Mouse (Mus musculus) embryo, embryonic 10.5 days (tissue): ENCODE data around the gene Tmem125.
A peak's percentile ranks its signal among the peaks of the same experiment; 100 is the strongest.
"Not testable (repeated sequence)": the region's sequence is repeated elsewhere in the genome, so short reads cannot be mapped to it uniquely, and the experiment has no call there.

Experiments used
- DNase-seq: peaks from one replicate; pipeline ENCODE4 v3.0.0-alpha.2; 2015; ENCODE audit warnings: low spot score

Gene Tmem125

DNA sequence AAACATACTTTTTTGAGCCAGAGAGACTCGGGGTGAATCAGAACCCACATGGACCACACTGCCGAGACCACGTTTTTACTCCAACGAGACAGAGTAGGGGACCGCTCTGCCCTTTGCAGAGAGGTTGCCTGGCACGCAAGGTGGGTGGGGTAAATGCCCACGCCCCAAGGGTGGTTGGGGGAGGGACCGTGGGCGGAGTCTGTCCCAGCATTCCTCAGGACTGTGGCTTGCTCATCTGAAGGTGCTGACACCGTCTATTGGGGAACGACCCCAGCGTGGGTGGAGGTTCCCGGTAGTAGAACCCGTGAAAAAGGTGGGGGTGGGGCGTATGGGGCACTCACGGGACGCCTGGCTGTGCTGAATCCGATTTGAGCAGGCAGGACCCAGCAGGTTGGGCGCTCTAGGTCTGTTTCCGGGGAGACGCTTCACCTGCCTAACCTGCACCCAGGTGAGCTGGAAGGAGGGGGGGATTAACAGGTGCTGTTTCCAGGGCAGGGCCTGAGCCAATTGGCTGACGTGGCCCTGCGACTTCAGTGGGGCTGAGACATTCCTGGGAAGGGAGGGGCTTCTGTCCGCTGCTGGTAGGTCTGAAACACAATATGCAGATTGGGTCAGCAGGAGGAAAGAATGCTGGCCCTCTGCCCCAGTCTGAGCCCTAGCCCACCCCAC, at the start of gene Tmem125:
TSS of gene Tmem125 (minus strand) at position 453 of the 669 bp plus-strand sequence.
- DNase-seq: peak; percentile 36

DNA sequence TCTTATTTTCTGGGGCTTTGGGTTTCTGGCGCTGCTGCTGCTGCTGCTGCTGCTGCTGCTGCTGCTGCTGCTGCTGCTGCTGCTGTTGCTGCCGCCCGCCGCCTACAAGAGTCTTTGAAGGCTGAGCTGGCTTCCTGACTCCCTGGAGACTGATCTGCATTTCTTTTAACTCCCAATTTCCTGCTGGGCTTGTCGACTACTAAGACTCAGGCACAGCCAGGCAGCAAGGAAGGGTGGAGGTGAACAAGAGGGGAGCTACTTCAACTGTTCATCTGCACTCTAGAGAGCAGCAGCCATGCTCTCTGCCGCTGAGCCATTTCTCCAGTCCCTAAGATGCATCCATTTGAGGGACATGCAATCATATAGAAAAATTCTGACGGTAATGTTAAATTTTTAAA, 45.9 kb upstream of the Tmem125 start:
- DNase-seq: peak; percentile 50

DNA sequence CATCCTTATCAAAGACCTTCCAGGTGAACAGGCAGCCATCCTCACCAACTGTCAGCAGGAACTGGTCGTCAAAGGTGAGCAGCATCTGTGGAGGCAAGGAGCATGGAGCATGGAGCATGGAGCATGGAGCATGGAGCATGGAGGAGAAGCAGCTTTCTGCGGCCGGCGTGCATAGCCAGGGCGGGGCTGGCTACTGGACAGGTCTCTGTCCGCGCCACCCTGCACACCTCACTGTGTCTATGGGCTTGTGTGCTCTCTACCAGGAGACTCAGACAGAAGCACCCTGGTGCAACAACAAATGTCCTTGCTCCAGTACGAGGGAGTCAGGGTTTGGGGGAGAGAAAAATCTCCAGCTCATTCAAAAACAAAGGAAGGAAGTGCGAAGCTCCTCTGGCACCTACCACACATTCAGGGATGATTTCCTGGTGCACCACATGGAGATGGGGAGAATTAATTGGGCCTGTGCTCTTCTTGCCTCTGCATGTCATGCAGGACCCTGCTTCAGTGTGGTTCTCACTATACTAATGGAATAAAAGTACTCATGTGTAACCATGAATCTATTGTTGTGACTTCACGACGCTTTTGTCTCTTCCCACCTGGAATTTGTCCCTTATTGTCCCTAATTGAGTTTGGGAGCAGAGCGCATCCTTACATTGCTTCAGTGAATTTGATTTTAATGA, 45.3 kb upstream of the Tmem125 start:
- no peak for DNase-seq

DNA sequence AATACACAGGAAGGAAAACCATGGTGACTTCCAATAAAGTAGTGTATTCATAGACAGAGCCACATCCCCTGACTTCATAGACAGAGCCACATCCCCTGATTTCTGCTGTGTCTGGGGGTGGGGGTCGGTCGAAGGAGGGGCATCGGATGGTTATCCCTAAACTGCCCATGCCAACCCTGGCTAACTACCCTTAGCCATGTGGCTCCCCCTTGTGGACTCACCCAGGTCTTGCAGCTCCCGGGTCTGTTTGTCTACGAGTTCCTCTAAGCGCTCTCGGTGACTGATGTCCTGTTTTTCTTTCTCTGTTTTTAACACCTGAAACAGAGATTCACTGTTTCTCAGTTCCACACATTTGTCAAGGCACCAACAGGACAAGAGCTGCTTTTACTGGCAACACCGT, 38.8 kb upstream of the Tmem125 start:
- DNase-seq: no peak

DNA sequence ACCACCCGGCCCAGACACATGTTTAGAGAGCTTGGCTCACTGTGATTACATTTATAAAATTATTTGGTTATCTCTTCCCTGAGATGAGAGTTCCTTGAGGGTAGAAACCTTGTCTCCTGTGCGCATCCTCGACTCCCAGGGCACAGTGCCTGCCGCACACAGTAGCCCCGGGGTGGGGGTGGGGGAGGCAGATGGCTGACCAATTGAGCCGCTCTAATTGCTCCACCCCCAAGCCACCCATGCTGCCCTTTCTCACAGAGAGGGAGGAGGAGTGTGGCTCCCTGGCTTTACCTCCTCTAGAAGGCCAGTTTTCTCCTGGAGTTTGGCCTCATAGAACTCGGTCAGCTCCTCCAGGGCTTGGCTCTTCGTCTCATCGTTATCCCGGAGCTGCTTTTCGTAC, 37.7 kb upstream of the Tmem125 start:
- DNase-seq: peak; percentile 22

DNA sequence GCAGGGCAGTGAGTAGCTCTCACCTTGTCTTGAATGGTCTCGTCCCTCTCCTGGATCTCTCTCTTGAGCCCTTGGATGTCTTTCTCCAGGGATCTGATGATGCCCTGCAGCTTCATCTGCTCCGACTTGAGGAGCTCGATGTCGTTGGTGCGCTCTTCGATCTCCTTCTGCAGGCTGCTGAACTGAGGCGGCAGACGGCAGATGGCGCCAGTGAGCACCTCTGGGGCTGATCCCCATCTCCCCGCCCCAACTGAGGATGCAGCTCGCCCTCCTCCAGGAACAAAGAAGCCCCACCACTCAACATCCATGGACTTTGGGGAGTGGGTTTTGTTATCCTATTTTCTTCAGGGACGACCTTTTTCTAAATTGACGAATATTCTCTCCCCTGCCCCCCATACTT, 35.5 kb upstream of the Tmem125 start:
- DNase-seq: peak; percentile 48

DNA sequence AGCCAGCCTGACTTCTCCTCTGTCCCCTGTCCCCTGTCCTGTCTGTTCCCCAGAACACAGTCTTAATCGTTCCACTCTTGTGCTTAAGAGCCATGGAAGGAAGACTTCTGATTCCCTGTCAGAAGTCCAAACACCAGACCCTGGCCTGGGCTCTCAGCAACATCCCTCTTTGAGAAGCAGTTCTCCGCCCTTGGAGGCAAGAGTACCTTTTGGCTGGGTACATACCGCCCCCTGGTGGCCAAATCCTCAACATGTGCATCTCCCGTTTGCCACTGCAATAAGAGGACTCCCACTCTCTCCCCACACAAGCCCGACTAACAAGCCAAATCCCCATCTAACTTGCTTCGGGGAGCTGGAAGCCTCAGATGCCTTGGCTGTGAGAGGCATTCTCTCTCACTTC, 32.3 kb upstream of the Tmem125 start:
- peak; percentile 95 for DNase-seq

DNA sequence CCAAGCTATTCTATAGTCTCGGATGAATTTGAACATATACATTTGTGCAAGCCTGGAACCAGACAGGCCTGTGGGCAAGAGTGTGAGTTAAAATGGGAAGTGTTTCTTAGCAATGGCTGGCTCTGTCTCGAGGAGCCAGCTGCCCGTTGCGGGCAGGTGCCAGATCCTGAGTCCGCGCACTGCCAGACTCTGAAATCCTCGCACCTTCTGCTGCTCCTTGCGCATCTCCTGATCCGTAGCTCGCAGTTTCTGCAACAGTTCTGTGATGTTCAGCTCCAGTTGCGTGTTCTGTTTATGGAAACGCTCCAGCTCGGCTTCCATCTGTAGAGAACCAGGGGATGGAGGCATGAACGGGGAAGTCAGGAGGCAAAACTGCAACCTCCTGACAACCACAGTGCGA, 27.6 kb upstream of the Tmem125 start:
- DNase-seq: no peak

DNA sequence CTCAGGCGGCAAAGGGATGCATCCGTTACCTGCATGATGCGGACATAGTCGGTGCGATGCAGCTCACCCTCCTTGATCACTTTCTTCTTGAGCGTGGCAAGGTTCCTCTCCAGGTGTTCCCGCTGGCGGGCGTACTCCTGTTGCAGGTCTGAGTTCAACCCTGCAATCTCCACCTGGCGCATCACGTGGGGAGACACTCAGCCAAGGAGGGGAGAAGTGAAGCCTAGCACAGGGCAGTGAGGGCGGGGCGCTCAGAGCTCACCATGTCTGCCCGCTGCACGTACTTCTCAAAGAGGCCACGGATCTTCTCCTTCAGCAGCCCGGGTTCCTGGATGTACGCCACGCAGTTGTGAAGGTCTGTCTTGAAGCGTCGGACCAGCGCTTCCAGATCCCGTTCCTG, 25.5 kb upstream of the Tmem125 start:
- DNase-seq: no peak

DNA sequence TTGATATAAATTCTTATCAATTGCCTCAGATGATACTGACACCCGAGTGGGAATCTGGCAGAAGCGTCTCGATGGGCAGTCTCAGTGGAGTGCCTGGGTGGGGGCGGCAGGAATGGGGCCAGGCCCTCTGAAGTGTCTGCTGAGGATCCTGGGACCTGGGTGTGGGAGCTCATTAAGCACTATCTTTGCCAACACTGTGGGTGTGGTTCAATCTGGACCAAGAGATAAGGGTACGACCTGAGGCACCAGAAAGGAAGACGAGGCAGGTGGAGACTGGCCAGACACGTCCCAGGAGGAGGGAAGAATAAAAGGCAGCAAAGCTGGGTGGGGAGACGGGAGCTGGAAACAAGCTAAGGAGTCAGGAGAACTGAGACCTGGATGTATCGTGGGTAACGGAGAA, 24.9 kb upstream of the Tmem125 start:
- DNase-seq: no peak

DNA sequence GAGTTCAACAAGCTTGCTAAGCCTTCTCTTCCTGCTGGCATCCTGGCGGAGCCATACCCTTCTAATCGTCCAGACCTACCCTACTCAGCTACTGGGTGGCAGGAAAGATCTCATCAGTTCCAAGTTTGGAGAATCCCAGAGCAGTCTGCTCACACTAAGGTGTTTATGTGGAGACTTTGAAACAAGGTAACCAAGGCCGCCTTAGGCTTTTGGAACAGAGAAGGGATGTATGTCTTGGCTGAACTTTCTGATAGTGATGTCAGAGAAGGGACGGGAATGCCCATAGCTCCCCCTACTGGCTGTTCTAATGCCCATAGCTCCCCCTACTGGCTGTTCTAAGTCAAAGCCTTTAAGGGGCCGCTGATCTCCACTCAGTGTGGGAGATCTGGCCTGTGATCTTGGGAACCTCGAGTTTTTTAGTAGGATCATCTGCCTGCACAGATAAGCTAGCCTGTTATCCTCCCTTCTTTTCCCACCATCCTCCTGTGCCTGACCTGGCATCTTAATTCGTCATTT, 22.4 kb upstream of the Tmem125 start:
- peak; percentile 89 for DNase-seq

DNA sequence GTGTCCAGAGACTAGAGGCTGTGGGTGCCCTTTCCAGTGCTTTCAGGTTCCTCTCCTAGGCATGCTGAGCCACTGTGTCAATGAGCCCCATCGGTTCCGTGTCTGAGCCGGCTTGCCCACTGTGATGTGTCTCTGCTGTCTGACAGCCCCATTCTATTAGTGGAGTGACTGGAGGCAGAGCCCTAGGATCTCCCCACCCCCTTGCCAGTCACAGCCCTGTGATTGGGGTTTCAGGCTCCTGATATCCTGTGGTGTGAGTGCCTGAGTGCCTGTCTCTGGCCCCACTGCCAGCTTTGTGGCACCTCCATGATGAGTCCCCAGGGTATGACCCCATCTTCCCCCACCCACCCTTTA, 21.1 kb upstream of the Tmem125 start:
- DNase-seq: no peak

DNA sequence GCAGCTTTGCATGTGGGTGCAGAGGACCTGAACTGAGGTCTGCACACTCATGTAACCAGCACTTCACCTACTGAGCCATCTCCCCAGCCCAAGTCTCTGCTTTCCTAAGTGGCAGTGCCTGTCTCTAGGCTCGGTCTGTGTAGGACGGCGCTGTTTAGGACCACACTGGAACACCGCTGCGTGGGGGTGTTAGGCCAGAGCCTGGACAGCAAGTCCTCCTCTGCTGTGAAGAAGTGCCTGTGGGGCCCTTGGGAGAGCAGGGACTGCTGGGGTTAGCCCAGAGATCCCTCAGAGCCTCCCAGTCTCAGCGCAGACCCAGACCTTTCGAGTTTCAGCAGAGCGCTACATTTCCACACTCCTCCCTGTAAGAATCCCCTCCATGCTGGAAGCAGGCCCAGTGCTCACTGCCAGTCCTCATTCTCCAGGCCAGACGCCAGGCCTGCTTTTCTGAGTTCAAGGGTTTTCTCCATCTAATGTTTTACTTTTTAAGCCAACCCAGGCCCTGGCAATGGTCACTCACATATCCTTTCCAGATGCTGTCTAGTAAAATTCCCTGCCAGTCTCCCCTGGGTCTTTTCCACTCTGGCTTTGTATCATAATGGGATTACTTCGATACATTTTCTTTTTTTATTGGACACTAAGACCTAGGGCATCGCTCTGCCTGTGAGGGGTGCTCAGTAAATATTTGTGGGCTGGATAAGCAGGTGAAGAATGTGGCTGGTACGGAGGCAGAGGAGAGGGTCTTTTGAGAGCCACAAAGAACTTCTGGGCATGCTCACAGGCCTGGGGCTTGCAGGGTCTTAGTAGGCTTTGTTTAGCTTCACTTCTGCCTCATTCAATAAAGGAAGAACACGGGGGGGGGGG, 20.4 kb upstream of the Tmem125 start:
- no peak for DNase-seq

DNA sequence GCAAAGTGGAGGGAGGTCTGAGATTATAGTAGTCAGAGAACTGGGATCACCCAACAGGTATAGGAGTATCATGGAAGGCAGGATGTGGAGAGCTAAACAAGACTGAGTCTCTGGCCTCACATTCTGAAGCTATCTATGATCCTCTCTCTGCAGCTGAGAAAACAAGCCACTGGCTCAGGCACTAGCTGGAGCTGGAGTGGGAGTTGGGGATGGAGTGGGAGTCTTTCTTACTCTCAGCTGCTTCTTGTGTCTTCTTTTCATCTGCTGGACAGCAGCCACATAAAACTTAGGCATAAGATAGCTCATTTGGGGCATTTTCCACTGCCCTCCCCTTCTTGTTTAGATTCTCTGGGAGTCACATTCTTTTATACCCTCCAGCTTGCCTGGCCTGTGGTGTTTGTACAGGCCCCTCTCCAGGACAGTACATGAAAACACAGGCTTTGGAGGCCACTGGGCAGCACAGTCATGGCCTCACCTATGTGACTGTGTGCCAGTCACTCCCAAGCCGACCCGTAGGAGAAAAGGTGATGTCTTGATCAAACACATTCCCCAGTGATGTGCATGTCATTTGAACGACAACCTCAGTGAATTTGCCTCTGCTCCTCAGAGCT, 9.3 kb upstream of the Tmem125 start:
- no peak for DNase-seq

DNA sequence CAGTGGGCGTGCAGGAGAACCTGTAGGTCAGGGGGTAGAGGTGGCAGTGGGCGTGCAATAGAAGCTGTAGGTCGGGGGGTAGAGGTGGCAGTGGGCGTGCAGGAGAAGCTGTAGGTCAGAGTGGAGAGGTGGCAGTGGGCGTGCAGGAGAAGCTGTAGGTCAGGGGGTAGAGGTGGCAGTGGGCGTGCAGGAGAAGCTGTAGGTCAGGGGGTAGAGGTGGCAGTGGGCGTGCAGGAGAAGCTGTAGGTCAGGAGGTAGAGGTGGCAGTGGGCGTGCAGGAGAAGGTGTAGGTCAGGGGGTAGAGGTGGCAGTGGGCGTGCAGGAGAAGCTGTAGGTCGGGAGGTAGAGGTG, 4.3 kb upstream of the Tmem125 start:
- peak; percentile 54 for DNase-seq

DNA sequence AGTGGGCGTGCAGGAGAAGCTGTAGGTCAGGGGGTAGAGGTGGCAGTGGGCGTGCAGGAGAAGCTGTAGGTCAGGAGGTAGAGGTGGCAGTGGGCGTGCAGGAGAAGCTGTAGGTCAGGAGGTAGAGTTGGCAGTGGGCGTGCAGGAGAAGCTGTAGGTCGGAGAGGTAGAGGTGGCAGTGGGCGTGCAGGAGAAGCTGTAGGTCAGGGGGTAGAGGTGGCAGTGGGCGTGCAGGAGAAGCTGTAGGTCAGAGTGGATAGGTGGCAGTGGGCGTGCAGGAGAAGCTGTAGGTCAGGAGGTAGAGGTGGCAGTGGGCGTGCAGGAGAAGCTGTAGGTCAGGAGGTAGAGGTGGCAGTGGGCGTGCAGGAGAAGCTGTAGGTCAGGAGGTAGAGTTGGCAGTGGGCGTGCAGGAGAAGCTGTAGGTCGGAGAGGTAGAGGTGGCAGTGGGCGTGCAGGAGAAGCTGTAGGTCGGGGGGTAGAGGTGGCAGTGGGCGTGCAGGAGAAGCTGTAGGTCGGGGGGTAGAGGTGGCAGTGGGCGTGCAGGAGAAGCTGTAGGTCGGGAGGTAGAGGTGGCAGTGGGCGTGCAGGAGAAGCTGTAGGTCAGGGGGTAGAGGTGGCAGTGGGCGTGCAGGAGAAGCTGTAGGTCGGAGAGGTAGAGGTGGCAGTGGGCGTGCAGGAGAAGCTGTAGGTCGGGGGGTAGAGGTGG, 3.7 kb upstream of the Tmem125 start:
- not testable (repeated sequence) for DNase-seq

DNA sequence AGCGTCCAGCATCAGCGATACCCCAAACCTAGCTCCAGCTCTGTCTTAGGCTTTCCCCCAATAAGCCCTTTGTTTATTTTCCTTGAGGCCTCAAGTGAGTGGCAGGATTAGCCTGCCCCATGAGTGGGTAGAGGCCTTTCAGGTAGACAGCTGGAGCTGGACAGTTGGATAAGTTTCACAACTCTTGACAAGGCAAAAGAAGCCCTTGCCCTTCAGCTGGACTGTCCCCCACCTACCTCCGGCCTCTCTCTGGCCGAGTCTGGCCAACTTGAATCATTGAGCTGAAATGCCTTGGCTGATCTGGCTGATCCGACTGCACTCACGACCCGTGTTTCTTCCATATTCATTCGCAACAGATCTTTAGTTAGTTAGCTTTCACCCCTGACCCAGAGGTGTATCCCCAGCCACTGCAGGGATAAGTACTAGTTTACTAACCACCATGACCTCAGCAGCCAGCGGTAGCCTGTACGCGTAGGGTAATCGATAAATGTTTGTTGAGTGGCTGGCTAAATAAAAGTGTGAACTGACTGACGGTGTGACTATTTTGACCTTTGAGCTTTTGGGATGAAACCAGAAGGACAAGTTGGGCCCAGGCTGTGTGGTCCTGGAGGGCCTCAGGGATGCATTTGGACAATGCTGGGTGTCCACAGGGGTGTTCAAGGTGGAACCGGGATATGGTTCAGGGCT, 740 bp upstream of the Tmem125 start:
- no peak for DNase-seq

DNA sequence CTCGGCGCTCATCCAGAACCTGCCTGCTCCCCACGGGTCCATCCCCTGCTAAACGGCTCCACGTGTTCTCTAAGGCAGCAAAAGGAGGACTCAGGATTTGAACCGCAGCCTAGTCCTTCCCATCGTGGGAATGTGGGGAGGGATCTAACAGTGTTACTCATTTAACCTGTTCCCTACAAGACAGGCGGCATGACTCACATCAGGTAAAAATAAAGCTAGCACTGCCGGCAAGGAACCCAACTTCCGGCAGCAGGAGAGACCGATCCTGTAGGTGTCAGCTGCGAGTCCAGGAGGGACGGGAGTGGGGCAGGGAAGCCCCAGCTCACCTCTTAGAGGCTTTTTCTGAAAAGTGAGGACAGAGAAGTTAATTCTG, 700 bp downstream of the Tmem125 start:
- DNase-seq: peak; percentile 22

DNA sequence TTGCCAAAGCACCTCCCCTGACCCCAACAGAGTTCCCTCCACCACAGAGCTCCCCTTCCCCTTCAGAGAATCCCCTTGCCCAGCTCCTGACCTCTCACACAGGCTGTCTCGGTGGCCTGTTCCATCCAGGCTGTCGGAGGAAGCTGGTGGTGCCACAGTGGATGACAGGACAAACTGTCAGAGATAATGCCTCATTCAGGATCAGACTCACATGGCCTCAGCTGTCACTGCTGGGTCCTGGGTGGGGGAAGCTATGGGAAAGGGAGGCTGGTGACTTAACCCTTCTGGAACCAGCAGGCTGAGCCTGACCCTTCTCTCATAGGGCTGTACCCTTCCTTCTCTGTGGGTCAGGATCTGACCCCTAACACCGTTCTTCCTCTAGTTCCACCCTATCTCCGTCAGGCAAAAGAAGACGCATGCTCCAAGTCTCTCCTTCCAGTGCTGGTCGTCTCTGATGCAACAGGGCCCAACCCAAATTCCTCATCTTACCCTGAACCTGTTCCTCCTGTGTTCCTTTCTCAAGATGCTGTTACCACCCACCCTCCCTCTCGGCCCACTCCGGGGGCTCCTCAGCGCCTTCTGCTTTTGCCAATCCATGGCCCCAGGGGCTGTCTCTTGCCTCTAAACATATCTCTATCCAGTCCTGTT, 1.2 kb downstream of the Tmem125 start:
- DNase-seq: no peak

DNA sequence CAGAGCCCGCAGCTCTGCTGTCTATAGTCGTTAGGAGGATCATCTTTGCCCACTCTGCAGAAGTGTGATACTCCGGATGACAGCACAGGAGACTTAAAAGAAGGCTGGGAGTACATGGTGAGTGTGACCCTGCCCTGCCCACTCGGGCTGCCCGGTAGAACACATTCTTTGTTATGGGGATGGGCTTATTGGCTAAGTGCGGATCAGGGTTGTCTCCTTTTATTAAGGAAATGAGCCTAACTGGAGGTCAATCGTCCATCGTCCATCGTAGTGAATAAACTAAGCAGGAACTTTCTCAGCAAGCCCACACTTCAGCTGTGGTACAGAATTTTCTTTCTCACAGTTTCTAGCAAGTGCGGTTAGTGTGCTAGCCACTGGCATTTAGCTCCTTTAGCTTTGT, 3.9 kb downstream of the Tmem125 start:
- no peak for DNase-seq

DNA sequence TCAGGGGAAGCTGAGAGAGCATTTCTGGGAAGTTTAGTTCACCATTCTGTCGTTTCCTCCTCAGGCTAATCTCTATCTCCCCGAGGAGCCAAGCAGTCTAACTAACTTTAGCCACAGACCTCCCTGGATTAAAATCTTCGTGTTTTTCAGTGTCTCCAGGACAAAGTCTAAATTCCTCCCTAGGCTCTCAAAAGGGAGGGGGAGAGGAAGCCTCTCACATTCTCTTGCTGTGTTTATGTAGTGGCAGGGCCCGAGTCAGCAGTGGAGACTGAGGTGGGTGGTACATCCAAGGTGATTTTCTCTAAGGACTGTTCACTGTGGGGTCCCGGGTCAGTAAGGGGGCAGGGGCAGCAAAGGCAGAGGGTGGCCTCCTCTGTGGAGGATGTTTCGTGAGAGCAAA, 6.0 kb downstream of the Tmem125 start:
- DNase-seq: no peak
